Comparison of ENCODE assay signal across 8 mouse cellular contexts in the genomic region with DNA sequence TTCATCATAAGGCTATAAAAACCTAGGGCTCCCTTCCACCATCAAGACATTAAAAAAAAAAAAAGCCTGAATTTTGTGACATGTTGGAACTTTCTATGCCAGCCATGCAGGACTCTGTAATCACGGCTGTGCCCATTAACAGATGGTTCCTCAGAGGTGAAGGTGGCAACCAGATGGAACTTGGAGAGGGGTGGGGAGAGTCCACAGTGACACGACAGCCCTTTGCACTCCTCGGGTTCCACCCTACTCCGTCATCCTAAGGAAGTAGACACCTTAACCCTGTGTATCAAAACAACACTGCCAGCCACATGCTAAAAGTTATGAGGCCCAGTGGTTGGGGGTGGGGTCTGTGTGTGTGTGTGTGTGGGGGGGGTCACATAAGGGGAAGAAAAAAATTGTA. TPM values are rescaled to one million over a fixed set of nuclear protein-coding genes. Genes with fewer than 3 reads are reported as not detected.
DNase-seq lines count a peak whose midpoint lies in the region; ATAC-seq lines count a peak whose summit lies in the region.

No protein-coding gene starts in this region.

- DNase-seq in heart, adult 11 months = no peak
- DNase-seq in cerebellum, adult 9-10 months = peak; percentile 61
- no peak for DNase-seq in midbrain, embryonic 14.5 days
- no peak for DNase-seq in frontal cortex, postnatal 14 days (ENCODE audit: low spot score in 2 of 2)
- no peak for DNase-seq in layer of hippocampus, adult 9-10 months (ENCODE audit: low spot score)

- H3K4me2 ChIP-seq in heart, embryonic 13.5 days = peak overlapping the region; percentile 96
- peak overlapping the region; percentile 88 for H3K4me2 ChIP-seq in hindbrain, embryonic 16.5 days (ENCODE audit: low read length)
- H3K4me2 ChIP-seq in midbrain, embryonic 14.5 days (ENCODE audit: low read length) = peak overlapping the region; percentile 86

- no peak overlapping the region for H3K27ac ChIP-seq in heart, embryonic 13.5 days (replicated peaks)
- H3K27ac ChIP-seq in hindbrain, embryonic 16.5 days (ENCODE audit: low read depth, low read length) = no peak overlapping the region
- H3K27ac ChIP-seq in midbrain, embryonic 14.5 days (replicated peaks; ENCODE audit: low read depth, low read length) = no peak overlapping the region

- peaks cover 24% of the 10 kb centered on the region for H3K36me3 ChIP-seq in heart, embryonic 13.5 days
- no peaks in the 10 kb centered on the region for H3K36me3 ChIP-seq in hindbrain, embryonic 16.5 days (ENCODE audit: control insufficient read depth, insufficient read depth, low read length)
- H3K36me3 ChIP-seq in midbrain, embryonic 14.5 days (ENCODE audit: control insufficient read depth, insufficient read depth, low read length) = peaks cover 5% of the 10 kb centered on the region; the same call in 1 of the 2 replicates

- H3K9ac ChIP-seq in heart, embryonic 13.5 days = peak overlapping the region; percentile 90
- no peak overlapping the region; the same call in 1 of the 2 replicates for H3K9ac ChIP-seq in hindbrain, embryonic 16.5 days (ENCODE audit: low read depth, low read length)
- peak overlapping the region; percentile 82; the same call in 1 of the 2 replicates for H3K9ac ChIP-seq in midbrain, embryonic 14.5 days (replicated peaks; ENCODE audit: low read length)

- H3K27me3 ChIP-seq in heart, embryonic 13.5 days (replicated peaks) = no peaks in the 10 kb centered on the region
- H3K27me3 ChIP-seq in hindbrain, embryonic 16.5 days (replicated peaks; ENCODE audit: control insufficient read depth, insufficient read depth, low read length) = no peaks in the 10 kb centered on the region
- no peaks in the 10 kb centered on the region for H3K27me3 ChIP-seq in midbrain, embryonic 14.5 days (ENCODE audit: control insufficient read depth, insufficient read depth, low read length)

- no peaks in the 10 kb centered on the region for H3K9me3 ChIP-seq in heart, embryonic 13.5 days
- no peaks in the 10 kb centered on the region for H3K9me3 ChIP-seq in hindbrain, embryonic 16.5 days (ENCODE audit: control insufficient read depth, low read length)
- no peaks in the 10 kb centered on the region for H3K9me3 ChIP-seq in midbrain, embryonic 14.5 days (ENCODE audit: control insufficient read depth, low read length)

- ATAC-seq in heart, embryonic 13.5 days (ENCODE audit: extremely low read depth, insufficient number of reproducible peaks, low FRiP score, low TSS enrichment) = no peak
- no peak for ATAC-seq in hindbrain, embryonic 16.5 days
- no peak for ATAC-seq in midbrain, embryonic 14.5 days (ENCODE audit: low FRiP score, low TSS enrichment)
- ATAC-seq in erythroid progenitor cell, adult 5-6 weeks (replicated peaks; ENCODE audit: low FRiP score, poor library complexity, severe bottlenecking) = no peak

- H3K4me1 ChIP-seq in heart, embryonic 13.5 days = peaks cover 47% of the 10 kb centered on the region
- peaks cover 11% of the 10 kb centered on the region for H3K4me1 ChIP-seq in hindbrain, embryonic 16.5 days (ENCODE audit: control insufficient read depth, insufficient read depth, low read depth, low read length)
- peaks cover 11% of the 10 kb centered on the region for H3K4me1 ChIP-seq in midbrain, embryonic 14.5 days (ENCODE audit: control insufficient read depth, insufficient read depth, low read length)

- H3K4me3 ChIP-seq in heart, embryonic 13.5 days = peak overlapping the region; percentile 91
- H3K4me3 ChIP-seq in hindbrain, embryonic 16.5 days (ENCODE audit: low read length) = peak overlapping the region; percentile 77
- no peak overlapping the region for H3K4me3 ChIP-seq in midbrain, embryonic 14.5 days (replicated peaks; ENCODE audit: low read depth, low read length)

- 66% methylated on average over 4 of the region's 4 CpGs for WGBS in heart, embryonic 13.5 days
- 80% methylated on average over 4 of the region's 4 CpGs for WGBS in hindbrain, embryonic 16.5 days
- 87% methylated on average over 4 of the region's 4 CpGs for WGBS in midbrain, embryonic 14.5 days

RNA-seq across cellular contexts. Expression of gene Arfgap3, which starts 1.3 kb away (rescaled TPM):
- polyA plus RNA-seq in heart, embryonic 13.5 days (2015; fragmentation: Nextera tagmentation; extraction: Ambion mirVana) = 27.8 and 28.5 TPM in 2 replicates
- 39.4 and 43.3 TPM in 2 replicates for polyA plus RNA-seq in hindbrain, embryonic 16.5 days (2015; fragmentation: Nextera tagmentation; extraction: Ambion mirVana)
- polyA plus RNA-seq in midbrain, embryonic 14.5 days (2014; fragmentation: Nextera tagmentation; extraction: Ambion mirVana) = 42.2 and 45.0 TPM in 2 replicates
- 19.3 and 50.5 TPM in 2 replicates for total RNA-seq in erythroid progenitor cell, adult 5-6 weeks (2015; ENCODE audit: low replicate concordance)
- 43.3 and 60.3 TPM in 2 replicates for total RNA-seq in erythroid progenitor cell, adult 5-6 weeks (2017; ENCODE audit: low replicate concordance)
